Mouse (Mus musculus) liver, adult 2 months (tissue): Measurements from ENCODE around the gene Zcchc17.

Experiments
- CTCF ChIP-seq: fragments of 200-500 bp; IDR thresholded peaks from 2 replicates; pipeline ENCODE4 v1.5.1; 2011; ENCODE audit warnings: low read depth, low read length, control low read depth
- POLR2A ChIP-seq: fragments of 200-500 bp; IDR thresholded peaks from 2 replicates; pipeline ENCODE4 v1.6.1; 2011; ENCODE audit warnings: low read length, control low read depth; ENCODE audit not compliant: insufficient read depth; ENCODE audit errors: extremely low read depth

DNA sequence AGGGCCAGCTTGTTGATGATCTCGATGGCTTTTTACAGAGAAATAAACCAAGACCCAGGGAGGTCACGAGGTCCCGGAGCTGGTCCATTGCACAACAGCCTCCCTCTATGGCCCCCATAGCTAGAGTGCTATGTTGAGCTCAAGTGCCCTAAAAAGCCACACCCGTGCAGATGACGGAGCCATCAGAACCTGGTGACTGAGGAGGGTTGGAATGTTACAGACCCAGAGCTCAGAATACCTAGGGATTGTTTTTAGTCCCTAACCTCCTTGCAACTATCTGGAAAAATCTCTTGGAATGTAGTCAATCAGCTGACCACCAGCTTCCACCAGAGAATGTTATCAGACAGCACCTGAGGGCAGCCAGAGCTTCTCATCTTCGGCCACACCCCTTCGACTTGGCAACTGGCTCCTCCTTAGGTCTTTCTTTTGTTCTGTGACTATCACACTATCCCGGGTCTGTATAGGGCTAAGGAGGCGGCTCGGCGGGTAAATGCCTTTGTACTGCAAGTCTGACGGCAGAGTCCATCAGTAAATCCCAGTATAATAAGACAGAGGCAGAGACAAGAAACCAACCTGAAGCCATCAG, 57.4 kb downstream of the Zcchc17 start:
- TF ChIP-seq POLR2A (no peak), CTCF (no peak)
